Mouse (Mus musculus) bone marrow macrophage, adult 2 months (primary cell): ENCODE measurements around the gene Zfp648. TPM values are rescaled to one million over a fixed set of nuclear protein-coding genes. Genes with fewer than 3 reads are reported as not detected.

ENCODE experiments used
- H3K27ac ChIP-seq: 2 replicates; pipeline ENCODE4 v1.5.1; 2012; ENCODE audit warnings: low read depth, low read length; ENCODE audit not compliant: insufficient read depth
- H3K4me1 ChIP-seq: 2 replicates; pipeline ENCODE4 v1.6.1; 2012; ENCODE audit warnings: low read length; ENCODE audit not compliant: control insufficient read depth, insufficient read depth
- H3K4me3 ChIP-seq: 2 replicates; pipeline ENCODE4 v1.5.1; 2012; ENCODE audit warnings: mild to moderate bottlenecking, low read length, moderate library complexity; ENCODE audit not compliant: insufficient read depth
- CTCF ChIP-seq: IDR thresholded peaks from 2 replicates; pipeline ENCODE4 v1.5.1; 2012; ENCODE audit warnings: low read depth, mild to moderate bottlenecking, low read length, moderate library complexity
- POLR2A ChIP-seq: IDR thresholded peaks from 2 replicates; pipeline ENCODE4 v1.6.1; 2012; ENCODE audit warnings: mild to moderate bottlenecking, low read depth, low read length, borderline replicate concordance
- polyA plus RNA-seq: library from polyadenylated mRNA; stranded (reverse); fragments of >200 nt; gene quantifications from 2 replicates; pipeline ENCODE4 v1.2.4, GENCODE M21; 2012; ENCODE audit not compliant: missing spikeins, insufficient read depth, insufficient read length

Gene Zfp648
- polyA plus RNA-seq, 1 experiment: not detected

- Histone ChIP-seq H3K4me3 (no peak overlapping the region), H3K27ac (no peak overlapping the region), H3K4me1 (no peaks in the 10 kb centered on the region)
- TF ChIP-seq CTCF: no peak
- TF ChIP-seq POLR2A: no peak
Observed at GRCm38 (mm10) chr1:154204652-154205573, 3.9 kb downstream of the Zfp648 start.

GRCm38 (mm10) chr1:154219991-154220390 lies 19.0 kb downstream of the Zfp648 start:
- H3K4me3 ChIP-seq: no peak overlapping the region
- no peak for TF ChIP-seq POLR2A
- no peak for TF ChIP-seq CTCF
- H3K27ac ChIP-seq: no peak overlapping the region
- H3K4me1 ChIP-seq: no peaks in the 10 kb centered on the region

GRCm38 (mm10) chr1:154220566-154220965 lies 19.6 kb downstream of the Zfp648 start:
- no peak overlapping the region for H3K4me3 ChIP-seq
- TF ChIP-seq CTCF: no peak
- H3K4me1 ChIP-seq: no peaks in the 10 kb centered on the region
- no peak overlapping the region for H3K27ac ChIP-seq

GRCm38 (mm10) chr1:154223807-154224207 lies 22.8 kb downstream of the Zfp648 start:
- no peaks in the 10 kb centered on the region for H3K4me1 ChIP-seq
- no peak overlapping the region for H3K27ac ChIP-seq
- TF ChIP-seq CTCF (no peak), POLR2A (no peak)
- H3K4me3 ChIP-seq: no peak overlapping the region

- no peak overlapping the region for H3K27ac ChIP-seq
- H3K4me3 ChIP-seq: no peak overlapping the region
- TF ChIP-seq CTCF: no peak
- no peaks in the 10 kb centered on the region for H3K4me1 ChIP-seq
Observed at GRCm38 (mm10) chr1:154232594-154232993, 31.6 kb downstream of the Zfp648 start.

- Histone ChIP-seq H3K4me1 (no peaks in the 10 kb centered on the region), H3K27ac (no peak overlapping the region), H3K4me3 (no peak overlapping the region)
- TF ChIP-seq POLR2A: no peak
- TF ChIP-seq CTCF: no peak
Observed at GRCm38 (mm10) chr1:154233033-154233432, 32.0 kb downstream of the Zfp648 start.

- Histone ChIP-seq H3K4me3 (no peak overlapping the region), H3K27ac (no peak overlapping the region), H3K4me1 (no peaks in the 10 kb centered on the region)
- TF ChIP-seq POLR2A: no peak
- TF ChIP-seq CTCF: no peak
Observed at GRCm38 (mm10) chr1:154234814-154235213, 33.8 kb downstream of the Zfp648 start.

GRCm38 (mm10) chr1:154238876-154239275 lies 37.9 kb downstream of the Zfp648 start:
- no peaks in the 10 kb centered on the region for H3K4me1 ChIP-seq
- TF ChIP-seq CTCF (no peak), POLR2A (no peak)
- no peak overlapping the region for H3K4me3 ChIP-seq
- H3K27ac ChIP-seq: no peak overlapping the region

- no peaks in the 10 kb centered on the region for H3K4me1 ChIP-seq
- H3K4me3 ChIP-seq: no peak overlapping the region
- H3K27ac ChIP-seq: no peak overlapping the region
- no peak for TF ChIP-seq POLR2A
- TF ChIP-seq CTCF: no peak
Observed at GRCm38 (mm10) chr1:154251186-154251585, 50.2 kb downstream of the Zfp648 start.

GRCm38 (mm10) chr1:154252739-154253138 lies 51.8 kb downstream of the Zfp648 start:
- peaks cover 7% of the 10 kb centered on the region for H3K4me1 ChIP-seq
- no peak overlapping the region for H3K27ac ChIP-seq
- TF ChIP-seq POLR2A (no peak), CTCF (no peak)
- H3K4me3 ChIP-seq: no peak overlapping the region
